Mouse (Mus musculus): Measurements from ENCODE around the gene Gusb. TPM values are rescaled to one million over a fixed set of nuclear protein-coding genes. Genes with fewer than 3 reads are reported as not detected.
"Not testable (repeated sequence)": the region's sequence is repeated elsewhere in the genome, so short reads cannot be mapped to it uniquely, and the experiment has no call there.

The Gusb gene
- polyA plus RNA-seq, 1 experiment from 2014 or later = 43.0 TPM

DNA sequence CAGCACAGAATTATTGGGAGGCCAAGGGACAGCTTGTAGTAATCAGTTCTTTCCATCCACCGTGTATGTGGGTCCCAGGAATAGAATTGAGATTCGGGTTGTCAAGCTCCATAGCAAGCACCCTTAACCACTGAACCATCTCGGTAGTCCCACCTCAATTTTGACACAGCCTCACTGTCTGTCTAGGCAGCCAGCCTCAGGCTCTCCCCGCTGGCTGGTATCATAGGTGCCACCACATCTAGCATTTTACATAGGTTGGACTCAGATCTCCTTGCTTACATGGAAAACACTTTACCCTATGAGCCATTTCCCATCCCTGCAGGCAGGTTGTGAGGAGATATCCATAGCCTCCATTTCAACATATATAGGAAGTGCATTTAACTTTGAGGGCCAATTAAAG, 28.5 kb downstream of the Gusb start:
- Histone ChIP-seq H3K4me3 (replicated peaks) (no peak overlapping the region), H3K9me3 (no peaks in the 10 kb centered on the region), H3K27me3 (no peaks in the 10 kb centered on the region), H3K9ac (replicated peaks) (no peak overlapping the region), H3K4me1 (replicated peaks) (no peaks in the 10 kb centered on the region), H3K27ac (no peak overlapping the region), H3K4me2 (no peak overlapping the region), H3K36me3 (peaks cover 24% of the 10 kb centered on the region; the same call in 1 of the 2 replicates)
- 94% methylated on average over 4 of the region's 4 CpGs for WGBS
- ATAC-seq (ENCODE audit: insufficient number of reproducible peaks, insufficient read depth, low FRiP score, low TSS enrichment, low read depth) = no peak

DNA sequence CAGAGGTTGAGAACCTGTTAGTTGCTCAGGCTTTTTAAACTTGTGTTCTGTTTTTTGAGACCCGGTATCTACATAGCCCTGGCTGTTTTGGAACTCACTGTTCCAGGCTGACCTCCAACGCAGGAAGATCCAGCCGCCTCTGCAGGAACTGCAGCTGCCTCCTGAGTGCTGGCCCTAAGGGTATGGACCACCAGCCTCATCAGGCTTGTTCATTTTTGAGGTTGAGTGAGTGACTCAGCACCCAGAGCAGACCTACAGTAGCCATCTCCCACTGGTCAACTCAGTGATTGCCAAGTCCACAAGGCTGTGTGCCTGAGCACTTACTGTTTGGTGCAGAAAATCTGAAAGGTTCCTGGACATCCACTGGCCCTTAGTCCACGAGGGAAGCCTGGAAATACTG, 31.4 kb downstream of the Gusb start:
- Histone ChIP-seq H3K36me3 (peaks cover 21% of the 10 kb centered on the region), H3K27ac (no peak overlapping the region), H3K27me3 (no peaks in the 10 kb centered on the region), H3K4me1 (replicated peaks) (no peaks in the 10 kb centered on the region), H3K4me2 (no peak overlapping the region), H3K9ac (replicated peaks) (no peak overlapping the region), H3K9me3 (no peaks in the 10 kb centered on the region), H3K4me3 (replicated peaks) (no peak overlapping the region)
- no peak for ATAC-seq (ENCODE audit: insufficient number of reproducible peaks, insufficient read depth, low FRiP score, low TSS enrichment, low read depth)
- 84% methylated on average over 4 of the region's 4 CpGs for WGBS

DNA sequence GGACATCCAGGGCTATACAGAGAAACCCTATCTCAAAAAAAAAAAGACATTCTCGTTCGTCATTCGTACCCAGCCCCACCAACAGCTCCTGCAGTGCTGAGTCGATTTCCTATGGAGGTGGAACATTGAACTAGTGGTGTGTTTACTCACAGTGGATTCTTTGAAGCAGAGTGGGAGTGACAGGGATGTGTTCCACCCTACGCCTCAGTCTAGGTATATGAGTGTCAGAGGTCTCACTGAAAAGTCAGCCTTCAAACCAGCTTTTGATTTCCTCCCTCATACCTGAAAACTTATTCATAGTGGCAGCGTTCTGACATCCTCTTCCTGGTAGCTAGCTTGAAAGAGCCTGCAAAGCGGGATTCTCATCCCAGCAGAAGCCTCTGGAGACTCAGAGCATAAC, 34.4 kb downstream of the Gusb start:
- Histone ChIP-seq H3K4me2 (no peak overlapping the region), H3K27ac (no peak overlapping the region), H3K4me1 (replicated peaks) (no peaks in the 10 kb centered on the region), H3K4me3 (replicated peaks) (no peak overlapping the region), H3K9me3 (no peaks in the 10 kb centered on the region), H3K9ac (replicated peaks) (no peak overlapping the region), H3K36me3 (peaks cover 6% of the 10 kb centered on the region), H3K27me3 (no peaks in the 10 kb centered on the region)
- no peak for ATAC-seq (ENCODE audit: insufficient number of reproducible peaks, insufficient read depth, low FRiP score, low TSS enrichment, low read depth)
- WGBS = 88% methylated on average over 7 of the region's 7 CpGs

DNA sequence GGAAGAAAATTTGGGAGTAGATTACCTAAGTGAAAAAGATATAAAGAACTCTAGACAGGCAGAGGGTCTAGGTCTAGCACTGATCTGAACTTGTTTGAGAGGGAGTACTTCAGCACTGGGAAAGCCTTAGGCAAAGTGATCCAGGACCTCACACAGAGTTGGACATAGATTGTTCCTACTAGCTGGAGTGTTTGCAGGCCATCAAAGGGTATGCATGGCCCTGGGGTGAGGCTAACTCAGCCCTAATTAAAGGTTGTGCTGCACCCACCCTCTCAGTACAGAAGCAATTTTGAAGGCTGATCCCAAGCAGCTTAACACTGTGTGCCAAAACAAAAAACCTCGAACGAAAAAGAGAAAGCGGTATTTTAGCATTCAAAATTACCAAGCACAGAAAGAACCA, 36.4 kb downstream of the Gusb start:
- Histone ChIP-seq H3K4me2 (no peak overlapping the region), H3K4me1 (replicated peaks) (no peaks in the 10 kb centered on the region), H3K27me3 (no peaks in the 10 kb centered on the region), H3K9ac (replicated peaks) (no peak overlapping the region), H3K9me3 (no peaks in the 10 kb centered on the region), H3K27ac (no peak overlapping the region), H3K4me3 (replicated peaks) (no peak overlapping the region), H3K36me3 (peaks cover 1% of the 10 kb centered on the region)
- no peak for ATAC-seq (ENCODE audit: insufficient number of reproducible peaks, insufficient read depth, low FRiP score, low TSS enrichment, low read depth)
- 79% methylated on average over 3 of the region's 3 CpGs for WGBS

DNA sequence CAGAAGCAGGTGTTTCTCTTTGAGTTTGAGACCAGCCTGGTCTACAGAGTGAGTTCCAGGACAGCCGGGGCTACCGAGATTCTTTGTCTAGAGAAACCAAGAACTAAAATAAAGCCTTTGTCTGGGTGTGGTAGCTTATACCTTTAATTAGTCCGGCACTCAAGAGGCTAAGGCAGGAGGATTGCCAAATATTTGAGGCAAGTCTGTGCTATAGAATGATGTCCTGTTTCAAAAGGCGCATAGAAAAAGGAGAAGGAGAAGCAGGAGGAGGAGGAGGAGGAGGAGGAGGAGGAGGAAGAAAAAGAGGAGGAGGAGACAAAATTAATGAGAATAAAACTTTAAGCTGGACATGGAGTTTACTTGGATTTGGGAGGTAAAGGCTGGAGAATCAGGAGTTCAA, 39.6 kb downstream of the Gusb start:
- Histone ChIP-seq H3K4me2 (no peak overlapping the region), H3K4me3 (replicated peaks) (no peak overlapping the region), H3K36me3 (peaks cover 14% of the 10 kb centered on the region; the same call in 1 of the 2 replicates), H3K4me1 (replicated peaks) (no peaks in the 10 kb centered on the region), H3K27me3 (no peaks in the 10 kb centered on the region), H3K27ac (no peak overlapping the region), H3K9me3 (peaks cover 4% of the 10 kb centered on the region; the same call in 1 of the 2 replicates), H3K9ac (replicated peaks) (no peak overlapping the region)
- ATAC-seq (ENCODE audit: insufficient number of reproducible peaks, insufficient read depth, low FRiP score, low TSS enrichment, low read depth) = no peak
- WGBS = 81% methylated on average over 4 of the region's 4 CpGs

DNA sequence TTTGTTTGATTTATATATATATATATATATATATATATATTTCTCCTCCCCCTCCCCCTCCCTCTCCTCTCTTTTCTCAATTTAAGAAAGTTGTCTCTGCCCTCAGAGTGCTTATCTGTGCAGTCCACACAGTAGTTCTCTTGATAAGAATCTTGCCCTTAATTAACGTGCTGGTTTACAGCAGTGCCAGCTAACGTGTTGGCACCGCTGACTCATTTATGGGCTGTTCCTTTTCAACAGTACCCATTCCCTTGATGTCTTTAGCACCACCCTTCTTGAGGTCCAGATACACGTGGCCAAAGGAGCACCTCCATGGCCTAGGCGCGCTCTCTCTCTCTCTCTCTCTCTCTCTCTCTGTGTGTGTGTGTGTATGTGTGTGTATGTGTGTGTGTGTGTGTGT, 47.1 kb downstream of the Gusb start:
- Histone ChIP-seq H3K36me3 (peaks cover 18% of the 10 kb centered on the region; the same call in 1 of the 2 replicates), H3K4me1 (replicated peaks) (no peaks in the 10 kb centered on the region), H3K27me3 (no peaks in the 10 kb centered on the region), H3K4me2 (no peak overlapping the region), H3K4me3 (replicated peaks) (no peak overlapping the region), H3K27ac (no peak overlapping the region), H3K9me3 (peaks cover 4% of the 10 kb centered on the region; the same call in 1 of the 2 replicates), H3K9ac (replicated peaks) (no peak overlapping the region)
- ATAC-seq (ENCODE audit: insufficient number of reproducible peaks, insufficient read depth, low FRiP score, low TSS enrichment, low read depth) = no peak
- 86% methylated on average over 6 of the region's 6 CpGs for WGBS

DNA sequence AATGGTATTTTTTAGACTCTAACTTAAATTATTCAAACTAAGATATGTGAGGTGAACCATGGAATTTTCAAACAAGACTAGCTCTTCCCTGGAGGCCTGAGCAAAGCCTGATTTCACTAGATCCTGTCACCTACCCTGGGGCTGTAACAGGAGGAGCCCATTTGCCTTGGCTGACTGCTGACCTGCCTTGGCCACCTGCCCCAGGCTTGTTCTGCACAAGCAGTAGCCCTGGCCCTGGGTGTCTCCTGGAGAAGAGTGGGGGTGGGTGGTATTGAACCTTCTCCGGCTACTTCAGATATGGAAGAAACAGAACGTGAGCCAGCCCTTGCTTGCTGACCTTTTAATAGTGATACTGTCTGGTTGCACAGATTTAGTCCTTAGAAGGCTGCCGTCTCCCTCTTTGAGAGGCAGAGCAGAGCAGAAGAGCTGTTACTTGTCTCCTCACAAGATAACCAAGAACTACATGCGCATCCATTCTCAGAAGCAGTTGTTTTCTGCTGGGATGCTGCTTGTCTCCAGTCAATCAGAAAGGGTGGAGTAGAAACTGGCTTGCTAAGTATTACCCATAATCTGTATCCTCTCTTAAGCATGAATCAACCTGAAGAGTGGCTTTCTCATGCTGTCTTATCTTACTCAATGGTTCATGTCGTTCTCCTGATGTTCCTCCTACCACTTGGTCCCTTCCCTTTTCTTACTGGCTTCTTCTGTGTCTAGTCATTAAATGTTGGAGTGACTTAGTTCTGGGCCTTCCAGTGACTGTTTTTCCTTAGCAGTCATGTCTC, 48.2 kb downstream of the Gusb start:
- 90% methylated on average over 5 of the region's 5 CpGs for WGBS
- H3K4me2 ChIP-seq = no peak overlapping the region
- no peak for ATAC-seq (ENCODE audit: insufficient number of reproducible peaks, insufficient read depth, low FRiP score, low TSS enrichment, low read depth)
- no peak overlapping the region for H3K9ac ChIP-seq (replicated peaks)
- no peaks in the 10 kb centered on the region for H3K27me3 ChIP-seq
- H3K36me3 ChIP-seq = peaks cover 12% of the 10 kb centered on the region; the same call in 1 of the 2 replicates
- no peaks in the 10 kb centered on the region for H3K9me3 ChIP-seq
- no peak overlapping the region for H3K4me3 ChIP-seq (replicated peaks)
- H3K27ac ChIP-seq = no peak overlapping the region
- H3K4me1 ChIP-seq (replicated peaks) = no peaks in the 10 kb centered on the region

DNA sequence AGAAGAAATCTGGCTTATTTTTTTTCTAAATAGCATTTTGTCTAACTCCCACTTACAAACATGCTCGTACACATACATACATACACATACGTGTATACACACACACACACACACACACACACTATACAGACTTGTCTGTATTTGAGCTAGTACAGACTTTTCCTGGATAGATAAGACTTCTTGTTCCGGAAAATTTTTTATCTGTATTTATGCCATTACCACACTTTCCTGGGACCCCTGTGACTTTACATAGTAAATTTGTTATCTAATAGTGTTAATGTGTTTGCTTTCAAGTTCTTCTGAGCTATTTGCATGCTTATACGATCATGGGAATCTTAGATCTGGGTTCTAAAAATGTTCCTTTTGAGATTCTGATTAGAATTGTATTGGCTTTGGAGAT, 50.7 kb downstream of the Gusb start:
- H3K9ac ChIP-seq (replicated peaks) = no peak overlapping the region
- no peak overlapping the region for H3K27ac ChIP-seq
- H3K4me3 ChIP-seq (replicated peaks) = no peak overlapping the region
- no peaks in the 10 kb centered on the region for H3K27me3 ChIP-seq
- H3K4me1 ChIP-seq (replicated peaks) = no peaks in the 10 kb centered on the region
- H3K36me3 ChIP-seq = 0 out of 2 replicates have a peak, but pooled peaks cover 1% of the 10 kb centered on the region
- no peak for ATAC-seq (ENCODE audit: insufficient number of reproducible peaks, insufficient read depth, low FRiP score, low TSS enrichment, low read depth)
- H3K9me3 ChIP-seq = no peaks in the 10 kb centered on the region
- WGBS = 94% methylated on average over 4 of the region's 4 CpGs
- no peak overlapping the region for H3K4me2 ChIP-seq

DNA sequence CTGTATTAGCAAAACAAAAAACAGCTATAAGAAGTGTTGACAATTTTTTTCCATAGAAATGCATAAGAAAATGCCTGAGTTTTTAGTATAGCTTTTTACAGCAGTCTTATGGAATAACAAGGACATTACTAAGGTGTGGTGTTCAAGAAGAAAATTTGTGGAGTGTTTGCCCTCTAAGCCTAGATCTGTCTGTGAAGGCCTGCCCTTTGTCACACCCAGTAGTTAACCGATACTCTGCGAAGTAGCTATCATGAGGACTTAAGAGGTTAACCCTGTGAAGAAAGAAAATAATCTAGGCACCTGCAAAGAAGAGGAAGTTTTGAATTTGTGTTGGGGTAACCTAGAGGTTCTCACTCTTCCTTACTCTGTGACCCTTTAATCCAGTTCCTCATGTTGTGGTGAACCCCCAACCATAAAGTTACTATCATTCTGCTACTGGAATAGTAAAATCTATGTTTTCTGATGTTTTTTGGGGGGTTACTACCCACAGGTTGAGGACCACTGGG, 55.3 kb downstream of the Gusb start:
- Histone ChIP-seq H3K27ac (no peak overlapping the region), H3K9me3 (no peaks in the 10 kb centered on the region), H3K9ac (replicated peaks) (no peak overlapping the region), H3K4me1 (replicated peaks) (peaks cover 4% of the 10 kb centered on the region; the same call in 1 of the 2 replicates), H3K4me3 (replicated peaks) (no peak overlapping the region), H3K36me3 (peaks cover 13% of the 10 kb centered on the region), H3K4me2 (no peak overlapping the region), H3K27me3 (no peaks in the 10 kb centered on the region)
- ATAC-seq (ENCODE audit: insufficient number of reproducible peaks, insufficient read depth, low FRiP score, low TSS enrichment, low read depth) = no peak
- 93% methylated on average over 2 of the region's 2 CpGs for WGBS

DNA sequence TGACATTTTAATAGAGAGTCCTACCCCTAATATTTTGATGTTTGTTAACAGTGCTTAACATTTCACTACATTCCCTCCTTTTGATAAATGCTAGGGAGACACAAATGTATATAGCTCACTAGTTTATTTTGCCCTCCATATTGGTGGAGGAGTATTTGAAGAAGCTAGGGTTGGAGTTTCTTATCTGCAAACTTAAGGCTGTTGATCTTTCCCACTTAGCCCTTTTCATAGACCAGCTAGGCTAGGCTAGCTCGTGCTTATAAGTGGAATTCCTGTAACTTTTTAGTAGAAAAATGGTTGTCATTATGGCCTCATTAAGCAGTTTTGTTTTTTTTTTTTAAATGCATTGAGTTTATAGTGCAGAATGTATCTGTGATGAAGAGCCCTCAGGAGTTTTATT, 59.4 kb downstream of the Gusb start:
- WGBS = 84% methylated on average over 1 of the region's 1 CpGs
- ATAC-seq (ENCODE audit: insufficient number of reproducible peaks, insufficient read depth, low FRiP score, low TSS enrichment, low read depth) = no peak
- Histone ChIP-seq H3K4me1 (replicated peaks) (peaks cover 4% of the 10 kb centered on the region; the same call in 1 of the 2 replicates), H3K9ac (replicated peaks) (no peak overlapping the region), H3K4me2 (no peak overlapping the region), H3K9me3 (no peaks in the 10 kb centered on the region), H3K27ac (no peak overlapping the region), H3K4me3 (replicated peaks) (no peak overlapping the region), H3K36me3 (peaks cover 13% of the 10 kb centered on the region), H3K27me3 (no peaks in the 10 kb centered on the region)

DNA sequence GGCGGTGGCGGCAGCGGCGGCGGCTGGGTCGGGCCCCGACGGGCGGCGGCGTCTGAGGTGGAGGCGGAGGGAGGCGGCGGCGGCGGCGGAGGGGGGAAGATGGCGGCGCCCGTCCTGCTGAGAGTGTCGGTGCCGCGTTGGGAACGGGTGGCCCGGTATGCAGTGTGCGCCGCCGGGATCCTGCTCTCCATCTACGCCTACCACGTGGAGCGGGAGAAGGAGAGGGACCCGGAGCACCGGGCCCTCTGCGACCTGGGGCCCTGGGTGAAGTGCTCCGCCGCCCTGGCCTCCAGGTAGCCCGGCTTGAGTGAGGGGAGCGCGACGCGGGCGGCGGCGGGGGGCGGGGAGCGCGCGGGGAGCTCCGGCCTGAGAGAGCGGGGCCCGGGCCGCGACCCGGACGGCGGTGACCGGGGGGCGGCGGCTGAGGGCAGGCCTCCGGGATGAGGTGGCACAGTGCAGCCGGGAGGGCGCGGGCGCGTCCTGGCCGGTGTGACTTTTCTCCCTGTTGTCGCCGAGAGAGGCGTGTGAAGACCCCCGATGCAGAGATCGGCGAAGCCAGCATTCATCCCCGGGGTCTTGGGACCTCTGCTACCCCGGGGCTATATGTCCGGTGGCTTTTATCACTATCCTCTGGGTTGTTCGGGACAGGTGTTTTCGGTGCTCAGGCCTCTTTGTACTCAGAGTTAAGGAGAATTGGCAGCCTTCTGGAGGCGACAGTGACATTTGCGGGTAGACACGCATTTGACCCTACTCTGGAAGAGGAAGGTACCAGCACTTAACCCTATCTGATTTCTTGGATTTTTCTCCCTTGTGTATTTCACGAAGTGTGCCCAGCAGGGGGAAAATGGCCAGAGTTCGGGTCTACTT, 60.5 kb downstream of the Gusb start:
- Histone ChIP-seq H3K27ac (peak overlapping the region; percentile 73), H3K9ac (replicated peaks) (peak overlapping the region; percentile 89), H3K36me3 (peaks cover 13% of the 10 kb centered on the region), H3K4me3 (replicated peaks) (peak overlapping the region; percentile 86), H3K4me2 (peak overlapping the region; percentile 77)
- H3K4me1 ChIP-seq (replicated peaks); H3K9me3 ChIP-seq; H3K27me3 ChIP-seq: not testable (repeated sequence)
- WGBS = 1% methylated on average over 51 of the region's 82 CpGs
- ATAC-seq (ENCODE audit: insufficient number of reproducible peaks, insufficient read depth, low FRiP score, low TSS enrichment, low read depth) = peak; percentile 30; the same call in 1 of the 2 replicates

All from limb, embryonic 12.5 days (tissue).